Mouse (Mus musculus) liver, embryonic 11.5 days (tissue): Measurements from ENCODE around the gene Fes. TPM values are rescaled to one million over a fixed set of nuclear protein-coding genes. Genes with fewer than 3 reads are reported as not detected.
A peak's percentile ranks its signal among the peaks of the same experiment; 100 is the strongest.

Experiments
- ATAC-seq: fragments of 200-750 bp; cut with Nextera tagmentation; replicated peaks from 2 replicates; pipeline ENCODE4 v1.8.0; 2017; ENCODE audit warnings: moderate number of reproducible peaks, mild to moderate bottlenecking, moderate TSS enrichment, moderate library complexity; ENCODE audit not compliant: low FRiP score
- DNase-seq: peaks from one replicate; pipeline ENCODE4 v3.0.0-alpha.2; 2017; ENCODE audit warnings: low spot score
- H3K27ac ChIP-seq: fragments of 300-500 bp; sonication (generic); 2 replicates; pipeline ENCODE4 v1.5.1; 2014; ENCODE audit warnings: mild to moderate bottlenecking, low read depth, low read length, control low read depth
- H3K27me3 ChIP-seq: fragments of 300-500 bp; sonication (generic); replicated peaks from 2 replicates; pipeline ENCODE4 v1.6.1; 2014; ENCODE audit warnings: low read length, mixed read lengths; ENCODE audit not compliant: control insufficient read depth, insufficient read depth
- H3K36me3 ChIP-seq: fragments of 300-500 bp; sonication (generic); 2 replicates; pipeline ENCODE4 v1.6.1; 2014; ENCODE audit warnings: mild to moderate bottlenecking, low read length, moderate library complexity, mixed read lengths; ENCODE audit not compliant: control insufficient read depth, insufficient read depth
- H3K4me1 ChIP-seq: fragments of 300-500 bp; sonication (generic); replicated peaks from 2 replicates; pipeline ENCODE4 v1.6.1; 2014; ENCODE audit warnings: low read length, mixed read lengths; ENCODE audit not compliant: control insufficient read depth, insufficient read depth
- H3K4me2 ChIP-seq: fragments of 300-500 bp; sonication (generic); 2 replicates; pipeline ENCODE4 v1.6.1; 2014; ENCODE audit warnings: mild to moderate bottlenecking, control low read depth, moderate library complexity
- H3K4me3 ChIP-seq: fragments of 300-500 bp; sonication (generic); 2 replicates; pipeline ENCODE4 v1.5.1; 2014; ENCODE audit warnings: low read depth, low read length, control low read depth
- H3K9ac ChIP-seq: fragments of 300-500 bp; sonication (generic); 2 replicates; pipeline ENCODE4 v1.6.1; 2014; ENCODE audit warnings: low read depth, low read length, control low read depth
- H3K9me3 ChIP-seq: fragments of 300-500 bp; sonication (generic); 2 replicates; pipeline ENCODE4 v1.6.1; 2016; ENCODE audit warnings: low read length, inconsistent platforms, mixed read lengths; ENCODE audit not compliant: control insufficient read depth
- WGBS: fragments of 180-500 bp; shearing (Covaris S2); extraction: QIAGEN DNeasy Blood & Tissue Kit; methylation state at CpG from one replicate; pipeline ENCODE4 v1.1.7; 2014; 5-methylcytosine and 5-hydroxymethylcytosine counted together
- polyA plus RNA-seq: library from polyadenylated mRNA; unstranded; fragments of >200 nt; fragmentation: Nextera tagmentation; extraction: Ambion mirVana; gene quantifications from 2 replicates; pipeline ENCODE4 v1.2.1, GENCODE M21; 2014

Gene Fes
- polyA plus RNA-seq, 1 experiment from 2014 or later: 16.4 TPM

- DNase-seq: no peak
- Histone ChIP-seq H3K9ac (no peak overlapping the region), H3K4me2 (no peak overlapping the region), H3K27me3 (peaks cover 9% of the 10 kb centered on the region), H3K9me3 (no peaks in the 10 kb centered on the region), H3K27ac (no peak overlapping the region), H3K4me1 (peaks cover 12% of the 10 kb centered on the region), H3K4me3 (no peak overlapping the region), H3K36me3 (peaks cover 29% of the 10 kb centered on the region)
- ATAC-seq: no peak
- WGBS: 88% methylated on average over 15 of the region's 15 CpGs
Observed at GRCm38 (mm10) chr7:80392119-80392518, 4.4 kb upstream of the Fes start.

- no peak for DNase-seq
- H3K4me2 ChIP-seq: peak overlapping the region; percentile 50
- H3K9me3 ChIP-seq: no peaks in the 10 kb centered on the region
- peak overlapping the region; percentile 47 for H3K27ac ChIP-seq
- H3K27me3 ChIP-seq: peaks cover 13% of the 10 kb centered on the region
- peak overlapping the region; percentile 55 for H3K9ac ChIP-seq
- peak overlapping the region; percentile 42 for H3K4me3 ChIP-seq
- 17% methylated on average over 17 of the region's 17 CpGs for WGBS
- ATAC-seq: no peak
- peaks cover 19% of the 10 kb centered on the region for H3K4me1 ChIP-seq
- peaks cover 11% of the 10 kb centered on the region for H3K36me3 ChIP-seq
Observed at GRCm38 (mm10) chr7:80387033-80387632, 613 bp downstream of the Fes start.

GRCm38 (mm10) chr7:80386235-80386930, 1.4 kb downstream of the Fes start:
- Histone ChIP-seq H3K4me2 (peak overlapping the region; percentile 50), H3K9ac (peak overlapping the region; percentile 22; the same call in 1 of the 2 replicates), H3K36me3 (peaks cover 4% of the 10 kb centered on the region), H3K9me3 (no peaks in the 10 kb centered on the region), H3K27me3 (peaks cover 13% of the 10 kb centered on the region), H3K4me1 (peaks cover 19% of the 10 kb centered on the region), H3K27ac (peak overlapping the region; percentile 47), H3K4me3 (peak overlapping the region; percentile 42)
- ATAC-seq (peak; percentile 54; the same call in 1 of the 2 replicates), DNase-seq (peak; percentile 85)
- WGBS: 24% methylated on average over 18 of the region's 18 CpGs

- DNase-seq: no peak
- WGBS: 79% methylated on average over 11 of the region's 11 CpGs
- H3K9me3 ChIP-seq: no peaks in the 10 kb centered on the region
- 0 out of 2 replicates have a peak, but pooled peaks cover 3% of the 10 kb centered on the region for H3K36me3 ChIP-seq
- no peak overlapping the region for H3K4me2 ChIP-seq
- no peak overlapping the region for H3K4me3 ChIP-seq
- peaks cover 15% of the 10 kb centered on the region for H3K4me1 ChIP-seq
- ATAC-seq: no peak
- peaks cover 8% of the 10 kb centered on the region for H3K27me3 ChIP-seq
- H3K9ac ChIP-seq: no peak overlapping the region
- no peak overlapping the region for H3K27ac ChIP-seq
Observed at GRCm38 (mm10) chr7:80382919-80383318, 4.8 kb downstream of the Fes start.

- no peak overlapping the region for H3K4me2 ChIP-seq
- H3K27ac ChIP-seq: no peak overlapping the region
- H3K4me3 ChIP-seq: no peak overlapping the region
- H3K9me3 ChIP-seq: no peaks in the 10 kb centered on the region
- WGBS: 64% methylated on average over 13 of the region's 13 CpGs
- DNase-seq (no peak), ATAC-seq (no peak)
- no peak overlapping the region for H3K9ac ChIP-seq
- H3K36me3 ChIP-seq: 0 out of 2 replicates have a peak, but pooled peaks cover 3% of the 10 kb centered on the region
- H3K4me1 ChIP-seq: peaks cover 2% of the 10 kb centered on the region
- H3K27me3 ChIP-seq: no peaks in the 10 kb centered on the region
Observed at GRCm38 (mm10) chr7:80379531-80379930, 8.2 kb downstream of the Fes start.

- H3K4me3 ChIP-seq: no peak overlapping the region
- no peaks in the 10 kb centered on the region for H3K27me3 ChIP-seq
- no peak overlapping the region for H3K27ac ChIP-seq
- DNase-seq (peak; percentile 68), ATAC-seq (no peak)
- no peak overlapping the region for H3K4me2 ChIP-seq
- H3K36me3 ChIP-seq: 0 out of 2 replicates have a peak, but pooled peaks cover 3% of the 10 kb centered on the region
- H3K9ac ChIP-seq: no peak overlapping the region
- 42% methylated on average over 6 of the region's 6 CpGs for WGBS
- peaks cover 2% of the 10 kb centered on the region for H3K4me1 ChIP-seq
- H3K9me3 ChIP-seq: no peaks in the 10 kb centered on the region
Observed at GRCm38 (mm10) chr7:80377471-80377870, 10.3 kb downstream of the Fes start.

GRCm38 (mm10) chr7:80376192-80376591, 11.6 kb downstream of the Fes start:
- H3K9ac ChIP-seq: no peak overlapping the region
- H3K4me2 ChIP-seq: no peak overlapping the region
- ATAC-seq (no peak), DNase-seq (no peak)
- H3K4me1 ChIP-seq: peaks cover 9% of the 10 kb centered on the region
- WGBS: 83% methylated on average over 10 of the region's 10 CpGs
- H3K36me3 ChIP-seq: 0 out of 2 replicates have a peak, but pooled peaks cover 3% of the 10 kb centered on the region
- H3K27ac ChIP-seq: no peak overlapping the region
- H3K9me3 ChIP-seq: no peaks in the 10 kb centered on the region
- no peak overlapping the region for H3K4me3 ChIP-seq
- H3K27me3 ChIP-seq: no peaks in the 10 kb centered on the region

GRCm38 (mm10) chr7:80375376-80376039, 12.2 kb downstream of the Fes start:
- ATAC-seq (no peak), DNase-seq (no peak)
- 49% methylated on average over 9 of the region's 9 CpGs for WGBS
- Histone ChIP-seq H3K4me1 (peaks cover 9% of the 10 kb centered on the region), H3K4me3 (no peak overlapping the region), H3K27ac (no peak overlapping the region), H3K9me3 (no peaks in the 10 kb centered on the region), H3K9ac (no peak overlapping the region), H3K4me2 (no peak overlapping the region), H3K36me3 (0 out of 2 replicates have a peak, but pooled peaks cover 2% of the 10 kb centered on the region), H3K27me3 (no peaks in the 10 kb centered on the region)
